Mouse (Mus musculus) ES-E14 (cell line): ENCODE data around the gene Prg4.

ENCODE experiments used
- ZC3H11A ChIP-seq: IDR thresholded peaks from 2 replicates; pipeline ENCODE4 v1.6.1; 2012; ENCODE audit warnings: low read depth, mild to moderate bottlenecking, inconsistent platforms, low read length, borderline replicate concordance
- ZNF384 ChIP-seq: IDR thresholded peaks from 2 replicates; pipeline ENCODE4 v1.6.1; 2012; ENCODE audit warnings: low read depth, low read length, inconsistent platforms

GRCm38 (mm10) chr1:150503321-150503720, 37.4 kb upstream of the Prg4 start:
- TF ChIP-seq ZC3H11A (no peak), ZNF384 (no peak)
